Mouse (Mus musculus): ENCODE results near the gene Rfk.

GRCm38 (mm10) chr19:17372701-17373100, 21.1 kb upstream of the Rfk start, which contains the start of gene Gcnt1:
- TF ChIP-seq POLR2A (IDR thresholded peaks at IDR 0.05; ENCODE audit: borderline replicate concordance, insufficient read depth, low read length) (no peak), CTCF (IDR thresholded peaks at IDR 0.05; ENCODE audit: borderline replicate concordance, insufficient read depth, low read depth, low read length) (no peak)

Measured in cerebellum, adult 2 months (tissue).